Mouse (Mus musculus) thymus, adult 2 months (tissue): ENCODE results near the gene Cmtm1. TPM values are rescaled to one million over a fixed set of nuclear protein-coding genes. Genes with fewer than 3 reads are reported as not detected.
A peak's percentile ranks its signal among the peaks of the same experiment; 100 is the strongest.
"Not testable (repeated sequence)": the region's sequence is repeated elsewhere in the genome, so short reads cannot be mapped to it uniquely, and the experiment has no call there.

Experiments used
- DNase-seq: peaks from one replicate; pipeline ENCODE4 v3.0.0; 2021
- H3K27ac ChIP-seq: fragments of 200-500 bp; 2 replicates; pipeline ENCODE4 v1.5.1; 2012; ENCODE audit warnings: low read length, control low read depth; ENCODE audit not compliant: control insufficient read depth, insufficient read depth
- H3K27me3 ChIP-seq: fragments of 200-500 bp; 2 replicates; pipeline ENCODE4 v1.6.1; 2012; ENCODE audit warnings: mild to moderate bottlenecking, low read length, moderate library complexity, mixed read lengths; ENCODE audit not compliant: control insufficient read depth, insufficient read depth
- H3K36me3 ChIP-seq: fragments of 200-500 bp; 2 replicates; pipeline ENCODE4 v1.6.1; 2012; ENCODE audit warnings: mild to moderate bottlenecking, low read length, moderate library complexity; ENCODE audit not compliant: control insufficient read depth, insufficient read depth
- H3K4me1 ChIP-seq: fragments of 200-500 bp; replicated peaks from 2 replicates; pipeline ENCODE4 v1.6.1; 2012; ENCODE audit warnings: low read length; ENCODE audit not compliant: control insufficient read depth, insufficient read depth
- H3K4me3 ChIP-seq: fragments of 200-500 bp; 2 replicates; pipeline ENCODE4 v1.5.1; 2012; ENCODE audit warnings: mild to moderate bottlenecking, low read length, control low read depth, moderate library complexity; ENCODE audit not compliant: control insufficient read depth, insufficient read depth
- CTCF ChIP-seq: fragments of 200-500 bp; IDR thresholded peaks from 2 replicates; pipeline ENCODE4 v1.5.1; 2012; ENCODE audit warnings: mild to moderate bottlenecking, control low read depth, low read length, moderate library complexity, borderline replicate concordance; ENCODE audit not compliant: control insufficient read depth, poor library complexity, insufficient read depth; ENCODE audit errors: extremely low read depth
- POLR2A ChIP-seq: fragments of 200-500 bp; IDR thresholded peaks from 2 replicates; pipeline ENCODE4 v1.6.1; 2012; ENCODE audit warnings: mild to moderate bottlenecking, low read length, control low read depth, moderate library complexity; ENCODE audit not compliant: control insufficient read depth, poor library complexity, insufficient read depth; ENCODE audit errors: extremely low read depth
- WGBS: fragments of 180-500 bp; shearing (Covaris S2); methylation state at CpG from one replicate; pipeline ENCODE4 v1.1.7; 2018; 5-methylcytosine and 5-hydroxymethylcytosine counted together
- polyA plus RNA-seq: library from polyadenylated mRNA; depleted of rRNA; stranded (reverse); fragments of >200 nt; gene quantifications from 2 replicates; pipeline ENCODE4 v1.2.3, GENCODE M21; 2012

Gene Cmtm1
- polyA plus RNA-seq, 1 experiment: not detected

DNA sequence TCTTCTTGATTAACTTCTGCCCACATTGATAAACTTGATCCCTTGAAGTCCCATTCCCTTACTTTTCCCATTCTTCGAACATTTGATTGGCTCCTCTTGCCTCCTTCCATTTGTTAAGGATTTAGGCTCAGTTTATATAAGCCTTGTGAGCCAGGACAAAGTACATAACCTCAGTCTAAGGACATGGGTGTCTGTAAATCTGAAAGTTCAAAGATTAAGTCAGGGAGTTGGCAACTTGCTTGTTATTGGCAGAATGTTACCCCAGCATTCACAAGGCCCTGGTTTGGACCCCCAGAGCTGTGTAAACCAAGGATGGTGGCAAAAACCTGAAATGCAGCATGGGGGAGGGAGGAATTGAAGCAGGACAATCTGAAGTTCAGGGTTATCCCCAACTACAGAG is 15.5 kb downstream of the Cmtm1 start:
- Histone ChIP-seq H3K4me1 (no peaks in the 10 kb centered on the region), H3K36me3 (no peaks in the 10 kb centered on the region), H3K27me3 (no peaks in the 10 kb centered on the region), H3K27ac (no peak overlapping the region), H3K4me3 (no peak overlapping the region)
- 86% methylated on average over 1 of the region's 1 CpGs for WGBS
- DNase-seq: no peak
- no peak for TF ChIP-seq POLR2A
- TF ChIP-seq CTCF: no peak

DNA sequence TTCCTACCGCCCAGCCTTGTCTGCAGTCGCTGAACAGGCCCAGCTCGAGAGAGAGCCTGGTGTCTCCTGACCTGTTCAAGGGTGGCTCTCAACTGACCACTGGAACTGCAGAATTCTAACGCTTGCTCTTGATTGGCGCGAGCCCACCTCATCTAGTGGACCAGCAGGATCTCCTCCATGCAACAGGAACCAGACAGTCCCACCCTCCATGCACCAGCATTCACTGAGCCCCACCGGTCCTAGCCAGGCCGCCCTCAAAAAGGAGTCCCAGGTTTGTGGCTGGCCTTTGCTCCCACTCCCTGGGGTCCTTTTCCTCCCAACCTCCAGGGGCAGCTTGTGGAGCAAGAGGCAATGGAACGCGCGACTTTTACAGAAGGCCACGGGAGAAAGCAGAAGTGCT is 16.9 kb downstream of the Cmtm1 start, which contains the start of gene Cmtm2a:
TSS of gene Cmtm2a (minus strand) at position 101 of the 400 bp plus-strand sequence.
- not testable (repeated sequence) for H3K4me3 ChIP-seq, H3K27me3 ChIP-seq, DNase-seq, H3K4me1 ChIP-seq, H3K27ac ChIP-seq, H3K36me3 ChIP-seq
- WGBS: 85% methylated on average over 12 of the region's 12 CpGs

DNA sequence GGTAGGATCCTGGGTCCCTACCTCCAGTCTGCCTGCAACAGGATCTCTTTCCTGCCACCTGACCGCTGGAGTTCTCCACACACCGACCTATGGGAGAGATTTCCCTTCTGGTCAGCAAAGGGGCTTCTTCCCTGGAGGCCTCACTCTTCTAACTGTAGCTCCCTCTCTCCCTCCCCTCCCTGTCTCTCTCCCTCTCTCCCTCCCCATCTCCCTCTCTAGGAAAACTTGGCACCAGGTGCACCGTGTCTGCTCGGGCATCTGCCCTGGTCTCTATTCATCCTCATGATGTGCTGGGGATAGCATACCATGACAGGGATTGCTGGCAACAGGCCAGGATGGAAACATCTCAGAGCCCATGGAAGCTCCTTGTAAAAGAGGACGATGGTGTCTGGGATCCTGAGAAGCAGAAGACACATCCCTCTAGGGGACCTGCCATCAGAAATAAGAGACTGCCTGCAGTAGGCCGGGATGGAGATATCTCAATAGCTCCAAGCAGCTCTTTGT is 41.0 kb downstream of the Cmtm1 start:
- Histone ChIP-seq H3K4me3 (no peak overlapping the region), H3K36me3 (peaks cover 7% of the 10 kb centered on the region), H3K27me3 (no peaks in the 10 kb centered on the region), H3K27ac (no peak overlapping the region), H3K4me1 (no peaks in the 10 kb centered on the region)
- WGBS: 89% methylated on average over 6 of the region's 6 CpGs
- TF ChIP-seq CTCF: no peak
- no peak for TF ChIP-seq POLR2A
- no peak for DNase-seq

DNA sequence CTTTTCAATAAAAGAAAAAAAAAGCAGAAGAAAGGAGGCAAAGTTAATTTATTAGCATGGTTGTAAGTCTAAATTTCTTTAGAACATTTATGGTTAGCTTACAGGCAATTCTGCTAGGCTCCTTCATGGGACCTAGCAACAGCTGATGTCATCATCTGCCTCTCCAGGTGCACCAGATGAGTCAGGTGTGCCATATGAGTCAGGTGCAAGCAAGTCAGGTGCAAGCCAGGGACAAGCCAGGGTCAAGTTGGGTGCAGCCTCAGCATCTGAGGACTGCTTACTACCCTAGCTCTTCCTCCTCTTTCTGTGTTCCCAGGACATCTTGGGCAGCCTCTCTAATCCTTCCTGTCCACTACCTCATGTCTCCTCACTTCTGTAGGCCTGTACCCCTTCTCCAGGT is 41.6 kb downstream of the Cmtm1 start:
- peaks cover 13% of the 10 kb centered on the region for H3K36me3 ChIP-seq
- no peaks in the 10 kb centered on the region for H3K27me3 ChIP-seq
- no peak for DNase-seq
- no peak overlapping the region for H3K4me3 ChIP-seq
- no peaks in the 10 kb centered on the region for H3K4me1 ChIP-seq
- TF ChIP-seq POLR2A: no peak
- TF ChIP-seq CTCF: no peak
- H3K27ac ChIP-seq: no peak overlapping the region

DNA sequence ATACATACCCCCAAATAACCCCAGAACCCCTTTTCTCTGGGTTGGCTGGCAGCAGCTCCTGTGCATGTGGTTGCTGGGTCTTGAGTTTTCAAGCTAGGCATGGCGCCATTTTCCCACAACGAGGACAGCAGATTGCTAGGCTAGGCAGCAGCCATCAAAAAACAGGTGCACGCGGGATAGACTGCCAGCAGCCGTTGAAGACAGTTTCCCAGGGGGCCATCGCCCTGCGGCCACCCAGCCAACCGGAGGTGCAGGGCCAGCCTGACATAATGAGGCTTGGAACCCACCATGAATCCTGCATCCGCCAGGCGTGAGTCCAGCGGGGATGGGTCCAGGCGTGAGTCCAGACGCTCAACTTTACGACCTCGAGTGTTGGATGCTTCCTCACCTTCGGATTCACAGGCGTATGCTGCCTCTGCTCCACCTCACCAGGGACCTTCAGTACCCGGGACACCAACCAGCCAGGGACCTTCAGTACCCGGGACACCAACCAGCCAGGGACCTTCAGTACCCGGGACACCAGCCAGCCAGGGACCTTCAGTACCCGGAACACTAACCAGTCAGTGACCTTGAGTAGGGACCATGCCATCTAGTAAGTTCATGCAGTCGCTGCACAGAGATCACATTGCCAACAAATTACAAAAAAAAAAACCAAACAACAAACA is 45.5 kb downstream of the Cmtm1 start:
- H3K36me3 ChIP-seq: peaks cover 15% of the 10 kb centered on the region
- not testable (repeated sequence) for H3K4me1 ChIP-seq, DNase-seq, H3K27ac ChIP-seq, H3K4me3 ChIP-seq, H3K27me3 ChIP-seq
- WGBS: 99% methylated on average over 22 of the region's 22 CpGs

DNA sequence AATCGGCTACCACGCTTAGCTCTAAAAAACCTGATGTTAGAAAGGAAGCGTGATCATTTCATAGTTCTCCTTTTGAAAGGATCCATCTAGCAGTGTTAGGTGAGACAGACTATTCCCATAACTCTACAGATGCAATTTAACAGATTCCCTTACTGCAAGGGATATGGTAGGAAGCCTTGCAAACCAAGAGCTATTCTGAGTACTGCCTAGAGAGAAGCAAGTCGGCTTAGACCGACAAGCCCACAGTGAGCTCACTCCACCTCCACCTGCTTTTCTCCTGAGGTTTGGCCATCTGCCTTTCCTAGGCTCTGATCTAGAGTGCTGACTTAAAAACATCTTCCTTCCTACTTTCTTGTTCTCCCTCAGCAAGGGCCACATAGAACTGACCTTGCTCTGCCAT is 48.1 kb downstream of the Cmtm1 start:
- not testable (repeated sequence) for H3K4me1 ChIP-seq, DNase-seq
- H3K36me3 ChIP-seq: peaks cover 25% of the 10 kb centered on the region

DNA sequence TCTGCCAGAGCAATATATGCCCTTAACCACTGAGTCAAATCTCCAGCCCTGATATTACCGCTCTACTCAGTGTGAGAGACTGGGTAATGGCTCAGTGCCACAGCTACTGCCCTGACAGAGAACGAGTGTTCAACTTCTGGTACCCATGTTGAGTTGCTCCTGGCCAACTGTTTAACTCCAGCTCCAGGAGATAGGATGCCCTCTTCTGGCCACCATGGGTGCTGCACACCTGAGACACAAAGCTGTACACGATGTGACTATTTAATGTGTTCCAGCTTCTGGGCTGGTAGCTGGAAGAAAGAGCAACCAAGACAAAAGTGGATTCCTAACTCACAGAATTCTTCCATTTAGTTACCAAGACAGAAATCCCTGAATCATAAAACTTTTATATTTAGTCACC is 56.9 kb downstream of the Cmtm1 start:
- Histone ChIP-seq H3K27me3 (no peaks in the 10 kb centered on the region), H3K36me3 (peaks cover 5% of the 10 kb centered on the region), H3K4me3 (no peak overlapping the region), H3K27ac (no peak overlapping the region), H3K4me1 (peaks cover 7% of the 10 kb centered on the region)
- WGBS: 90% methylated on average over 3 of the region's 3 CpGs
- no peak for TF ChIP-seq POLR2A
- TF ChIP-seq CTCF: no peak
- DNase-seq: peak; percentile 59

More for the DNA sequence above, 48.1 kb downstream of the Cmtm1 start:
- not testable (repeated sequence) for H3K4me3 ChIP-seq, H3K27me3 ChIP-seq, H3K27ac ChIP-seq
- WGBS: 94% methylated on average over 5 of the region's 5 CpGs
